Mouse (Mus musculus) G1E (cell line): ENCODE data around the gene Ero1lb. TPM values are rescaled to one million over a fixed set of nuclear protein-coding genes. Genes with fewer than 3 reads are reported as not detected.

Experiments used
- ATAC-seq: 2 replicates; pipeline ENCODE4 v1.8.0; 2016; ENCODE audit warnings: mild to moderate bottlenecking; ENCODE audit not compliant: insufficient number of reproducible peaks, poor library complexity, low FRiP score, severe bottlenecking; ENCODE audit errors: extremely low read depth
- DNase-seq: peaks from one replicate; pipeline ENCODE4 v3.0.0; 2012; ENCODE audit warnings: low spot score
- H3K27me3 ChIP-seq: 2 replicates; pipeline ENCODE4 v1.6.1; 2012; ENCODE audit warnings: mild to moderate bottlenecking, low read length, inconsistent platforms; ENCODE audit not compliant: insufficient read depth
- H3K36me3 ChIP-seq: replicated peaks from 2 replicates; pipeline ENCODE3; 2012; ENCODE audit warnings: mild to moderate bottlenecking, inconsistent platforms
- H3K4me1 ChIP-seq: 2 replicates; pipeline ENCODE4 v1.6.1; 2012; ENCODE audit warnings: low read depth, low read length, inconsistent platforms, mixed read lengths; ENCODE audit not compliant: insufficient read depth
- H3K4me3 ChIP-seq: 2 replicates; pipeline ENCODE4 v1.5.1; 2012; ENCODE audit warnings: low read depth, mild to moderate bottlenecking, inconsistent platforms, low read length, moderate library complexity, mixed read lengths
- H3K9me3 ChIP-seq: replicated peaks from 2 replicates; pipeline ENCODE4 v1.6.1; 2012; ENCODE audit warnings: inconsistent platforms
- CTCF ChIP-seq: IDR thresholded peaks from 2 replicates; pipeline ENCODE4 v1.5.1; 2012; ENCODE audit warnings: low read depth, low read length, inconsistent platforms, mixed read lengths
- GATA1 ChIP-seq: IDR thresholded peaks from 2 replicates; pipeline ENCODE4 v1.6.1; 2012; ENCODE audit warnings: borderline replicate concordance, low read length, inconsistent platforms, mixed read lengths
- GATA2 ChIP-seq: IDR thresholded peaks from 2 replicates; pipeline ENCODE4 v1.6.1; 2012; ENCODE audit warnings: low read depth, low read length, inconsistent platforms, borderline replicate concordance
- POLR2AphosphoS5 ChIP-seq: IDR thresholded peaks from 2 replicates; pipeline ENCODE4 v1.6.1; 2012; ENCODE audit warnings: low read depth, low read length, inconsistent platforms; ENCODE audit not compliant: insufficient replicate concordance
- TAL1 ChIP-seq: conservative IDR thresholded peaks from 2 replicates; pipeline ENCODE4 v1.6.1; 2012; ENCODE audit warnings: low read depth, low read length, inconsistent platforms, mixed read lengths
- polyA plus RNA-seq: library from polyadenylated mRNA; stranded (reverse); fragments of >175 nt; gene quantifications from 2 replicates; pipeline ENCODE4 v1.2.3, GENCODE M21; 2012
- total RNA-seq, 2 experiments: library from RNA; stranded (forward) in 1 of 2; stranded (reverse) in 1 of 2; fragments of 200-1000 nt in 1 of 2; fragments of >200 nt in 1 of 2; fragmentation: Nextera tagmentation in 1 of 2; gene quantifications; 2 replicates each; pipeline ENCODE4 v1.2.3; 2014 to 2017

The Ero1lb gene
- 6.4 and 8.0 TPM in 2 replicates for total RNA-seq (2014; fragmentation: Nextera tagmentation)
- total RNA-seq (2017), result 2.0 and 2.1 TPM in 2 replicates
- 1.4 and 1.7 TPM in 2 replicates for polyA plus RNA-seq

DNA sequence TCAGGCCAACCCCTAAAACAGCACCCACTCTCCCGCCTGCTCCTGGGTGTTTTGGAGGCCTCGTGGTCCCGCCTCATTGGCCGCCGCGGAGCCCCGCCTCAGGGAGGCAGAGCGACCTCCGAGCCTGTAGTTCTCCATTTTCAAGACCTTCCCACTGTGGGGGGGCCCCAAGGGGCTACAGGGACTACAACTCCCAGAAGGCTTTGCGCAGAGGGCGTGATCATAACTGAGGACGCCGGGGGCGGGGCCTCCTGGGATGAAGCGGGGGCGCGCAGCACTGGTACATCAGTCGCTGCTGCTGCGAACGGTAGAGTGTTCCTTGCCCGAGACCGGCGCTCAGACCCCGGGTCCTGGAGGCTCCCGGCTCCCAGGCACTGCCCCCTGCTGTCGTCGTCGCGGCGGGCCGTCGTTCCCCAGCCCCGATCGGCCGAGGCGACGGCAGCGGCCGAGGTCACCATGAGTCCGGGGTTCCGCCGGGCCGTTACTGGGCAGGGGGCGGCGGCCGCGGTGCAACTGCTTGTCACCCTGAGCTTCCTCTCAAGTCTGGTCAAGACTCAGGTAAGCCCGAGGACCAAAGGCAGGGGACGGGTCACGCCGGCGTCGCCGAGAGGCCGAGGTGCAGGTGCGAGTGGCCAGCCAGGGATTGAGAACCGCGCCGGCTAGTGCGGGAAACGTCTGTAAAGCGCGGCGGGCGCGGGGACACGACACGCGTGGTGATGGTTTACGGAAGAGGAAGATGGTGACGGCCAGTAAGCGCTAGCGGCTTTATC, at the start of gene Ero1lb:
Ero1lb (plus strand) TSS at position 254 of the 770 bp plus-strand sequence.
- no peaks in the 10 kb centered on the region for H3K36me3 ChIP-seq
- no peaks in the 10 kb centered on the region for H3K9me3 ChIP-seq
- peak within 1 kb of the TSS; percentile 87 for H3K4me3 ChIP-seq
- ATAC-seq (peak; percentile 98), DNase-seq (peak; percentile 84)
- H3K27me3 ChIP-seq, result 0 out of 2 replicates have a peak, but pooled peaks cover 2% of the 10 kb centered on the region
- H3K4me1 ChIP-seq, result peaks cover 25% of the 10 kb centered on the region
- TF ChIP-seq GATA1, result no peak
- TF ChIP-seq CTCF, result no peak
- TF ChIP-seq GATA2, result no peak
- TF ChIP-seq TAL1, result no peak
- TF ChIP-seq POLR2AphosphoS5, result no peak

DNA sequence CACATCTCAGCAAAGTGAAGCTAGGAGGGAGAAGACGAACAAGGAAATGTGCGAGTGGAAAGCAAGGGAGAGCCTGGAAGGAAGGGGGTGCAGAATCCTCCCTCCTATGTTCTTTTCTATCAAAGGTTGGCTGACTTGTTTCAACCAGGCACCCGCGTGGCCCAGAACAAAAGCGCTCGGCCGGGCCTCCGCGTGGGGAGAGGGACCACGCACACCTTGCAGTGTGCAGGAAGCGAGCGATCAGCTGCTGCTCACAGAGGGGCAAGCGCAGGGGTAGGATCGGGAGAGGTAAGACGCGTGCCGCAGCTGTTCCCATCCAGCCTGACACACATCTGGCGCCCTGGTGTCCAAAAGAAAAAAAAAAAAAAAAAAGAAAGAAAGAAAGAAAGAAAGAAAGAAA, 46.3 kb upstream of the Ero1lb start:
- Histone ChIP-seq H3K9me3 (no peaks in the 10 kb centered on the region), H3K36me3 (no peaks in the 10 kb centered on the region), H3K4me3 (no peak overlapping the region), H3K4me1 (no peaks in the 10 kb centered on the region), H3K27me3 (peaks cover 7% of the 10 kb centered on the region; the same call in 1 of the 2 replicates)
- no peak for DNase-seq
- ATAC-seq, result no peak
- TF ChIP-seq TAL1 (no peak), POLR2AphosphoS5 (no peak), GATA2 (no peak), GATA1 (no peak), CTCF (no peak)

DNA sequence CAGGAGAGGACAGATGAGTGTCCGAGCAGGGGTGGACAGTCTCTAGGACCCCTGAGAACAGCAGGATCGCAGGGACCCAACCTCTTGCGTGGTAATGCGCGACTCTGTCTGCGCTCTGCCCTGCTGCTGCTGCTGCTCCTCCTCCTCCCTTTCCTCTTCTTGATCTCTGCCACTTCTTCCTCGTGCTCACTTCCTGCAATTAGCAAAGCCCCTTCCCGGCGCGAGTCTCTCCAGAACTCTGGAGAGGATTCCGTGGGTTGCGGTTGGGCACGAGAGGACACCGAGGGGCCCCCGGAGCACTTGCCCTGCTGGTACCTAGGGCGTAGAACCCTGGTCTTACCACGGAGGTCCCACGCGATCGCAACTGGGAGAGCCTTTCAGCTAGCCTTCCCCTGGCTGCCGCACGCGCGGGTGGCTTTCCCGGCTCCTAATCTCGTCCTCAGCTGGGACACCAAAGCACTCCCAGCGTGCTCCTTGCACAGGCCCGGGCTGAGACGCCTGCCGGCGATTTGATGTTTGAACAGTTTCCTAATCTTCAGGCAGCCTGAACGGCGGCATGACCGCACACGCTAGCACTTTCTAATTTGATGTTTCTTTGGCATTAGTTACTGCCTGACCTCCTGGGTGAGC, 45.6 kb upstream of the Ero1lb start, which contains the start of gene Edaradd:
Edaradd (minus strand) TSS at position 484 of the 630 bp plus-strand sequence.
- Histone ChIP-seq H3K36me3 (no peaks in the 10 kb centered on the region), H3K9me3 (no peaks in the 10 kb centered on the region), H3K27me3 (peaks cover 7% of the 10 kb centered on the region; the same call in 1 of the 2 replicates), H3K4me3 (no peak within 1 kb of the TSS), H3K4me1 (no peaks in the 10 kb centered on the region)
- ATAC-seq, result no peak
- DNase-seq, result no peak
- TF ChIP-seq GATA1, result no peak
- no peak for TF ChIP-seq TAL1
- no peak for TF ChIP-seq POLR2AphosphoS5
- TF ChIP-seq GATA2, result no peak
- no peak for TF ChIP-seq CTCF

DNA sequence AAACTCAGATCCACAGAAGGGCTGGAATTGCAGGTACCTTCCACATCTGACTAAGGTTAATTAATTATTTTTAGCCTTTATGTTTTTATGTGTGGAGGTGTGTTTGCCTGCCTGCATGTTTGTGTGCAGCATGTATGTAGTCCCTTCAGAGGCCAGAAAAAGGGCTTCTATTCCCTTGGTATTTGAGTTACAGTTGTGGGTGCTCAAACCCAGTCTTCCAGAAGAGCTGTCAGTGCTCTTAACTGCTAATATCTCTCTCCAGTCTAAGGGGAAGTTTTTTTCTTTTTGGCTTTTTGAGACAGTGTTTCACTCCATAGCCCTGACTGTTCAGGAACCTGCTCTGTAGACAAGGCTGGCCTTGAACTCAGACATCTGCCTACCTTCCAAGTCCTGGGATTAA, 43.3 kb upstream of the Ero1lb start:
- TF ChIP-seq GATA2, result no peak
- no peak for TF ChIP-seq TAL1
- TF ChIP-seq POLR2AphosphoS5, result no peak
- TF ChIP-seq CTCF, result no peak
- no peak for TF ChIP-seq GATA1
- Histone ChIP-seq H3K36me3 (no peaks in the 10 kb centered on the region), H3K27me3 (peaks cover 7% of the 10 kb centered on the region; the same call in 1 of the 2 replicates), H3K9me3 (no peaks in the 10 kb centered on the region), H3K4me3 (no peak overlapping the region), H3K4me1 (no peaks in the 10 kb centered on the region)
- ATAC-seq (no peak), DNase-seq (no peak)

DNA sequence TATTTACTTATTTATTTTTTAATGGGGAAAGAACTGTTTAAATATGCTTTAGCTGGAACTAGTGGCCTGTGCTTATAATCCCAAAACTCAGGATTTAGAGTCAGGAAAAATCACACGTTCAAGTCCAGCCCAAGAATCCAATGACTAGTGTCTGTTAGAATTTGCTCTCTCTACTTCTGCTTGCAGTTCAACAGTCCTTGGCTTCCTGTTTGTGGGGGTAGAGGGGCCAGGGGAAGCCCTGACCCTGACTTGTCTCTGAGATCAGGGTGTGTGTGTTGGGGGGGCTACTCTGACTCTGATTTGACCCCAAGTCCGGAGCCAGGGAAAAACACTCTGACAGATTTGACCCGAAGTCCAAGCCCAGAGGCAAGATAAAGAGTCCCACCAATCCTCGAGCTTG, 40.0 kb upstream of the Ero1lb start:
- no peak for TF ChIP-seq GATA1
- TF ChIP-seq CTCF, result no peak
- TF ChIP-seq TAL1, result no peak
- no peak for TF ChIP-seq POLR2AphosphoS5
- no peak for TF ChIP-seq GATA2
- Histone ChIP-seq H3K9me3 (no peaks in the 10 kb centered on the region), H3K36me3 (no peaks in the 10 kb centered on the region), H3K4me1 (no peaks in the 10 kb centered on the region), H3K4me3 (no peak overlapping the region), H3K27me3 (peaks cover 3% of the 10 kb centered on the region; the same call in 1 of the 2 replicates)
- ATAC-seq (no peak), DNase-seq (no peak)

DNA sequence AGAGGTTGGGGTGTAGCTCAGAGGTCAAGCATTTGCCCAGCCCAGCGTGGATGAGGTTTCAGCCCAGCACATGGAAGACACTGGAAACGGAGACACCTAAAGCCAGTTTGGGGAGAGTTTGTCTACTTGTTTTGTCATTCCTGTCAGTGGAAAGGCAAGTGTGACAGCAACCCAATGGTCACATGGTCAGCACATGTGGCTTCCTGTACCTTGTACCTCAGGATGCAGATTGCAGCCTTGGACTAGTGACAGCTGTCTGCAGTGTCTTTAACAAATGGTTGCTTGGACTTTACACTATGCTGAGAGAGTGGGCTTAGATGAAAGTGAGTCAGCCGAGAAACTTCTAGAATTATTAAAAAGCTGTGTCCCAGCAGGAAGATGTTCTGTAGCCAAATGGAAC, 31.0 kb upstream of the Ero1lb start:
- ATAC-seq (no peak), DNase-seq (no peak)
- no peak for TF ChIP-seq CTCF
- no peak for TF ChIP-seq GATA1
- TF ChIP-seq TAL1, result no peak
- TF ChIP-seq POLR2AphosphoS5, result no peak
- no peak for TF ChIP-seq GATA2
- peaks cover 5% of the 10 kb centered on the region; the same call in 1 of the 2 replicates for H3K27me3 ChIP-seq
- no peaks in the 10 kb centered on the region for H3K9me3 ChIP-seq
- no peaks in the 10 kb centered on the region for H3K4me1 ChIP-seq
- no peak overlapping the region for H3K4me3 ChIP-seq
- H3K36me3 ChIP-seq, result no peaks in the 10 kb centered on the region
